Mouse (Mus musculus): ENCODE results near the gene Plekhm1. TPM values are rescaled to one million over a fixed set of nuclear protein-coding genes. Genes with fewer than 3 reads are reported as not detected.
"Not testable (repeated sequence)": the region's sequence is repeated elsewhere in the genome, so short reads cannot be mapped to it uniquely, and the experiment has no call there.

Gene Plekhm1
- total RNA-seq (2017) = 28.5 and 29.7 TPM in 2 replicates

DNA sequence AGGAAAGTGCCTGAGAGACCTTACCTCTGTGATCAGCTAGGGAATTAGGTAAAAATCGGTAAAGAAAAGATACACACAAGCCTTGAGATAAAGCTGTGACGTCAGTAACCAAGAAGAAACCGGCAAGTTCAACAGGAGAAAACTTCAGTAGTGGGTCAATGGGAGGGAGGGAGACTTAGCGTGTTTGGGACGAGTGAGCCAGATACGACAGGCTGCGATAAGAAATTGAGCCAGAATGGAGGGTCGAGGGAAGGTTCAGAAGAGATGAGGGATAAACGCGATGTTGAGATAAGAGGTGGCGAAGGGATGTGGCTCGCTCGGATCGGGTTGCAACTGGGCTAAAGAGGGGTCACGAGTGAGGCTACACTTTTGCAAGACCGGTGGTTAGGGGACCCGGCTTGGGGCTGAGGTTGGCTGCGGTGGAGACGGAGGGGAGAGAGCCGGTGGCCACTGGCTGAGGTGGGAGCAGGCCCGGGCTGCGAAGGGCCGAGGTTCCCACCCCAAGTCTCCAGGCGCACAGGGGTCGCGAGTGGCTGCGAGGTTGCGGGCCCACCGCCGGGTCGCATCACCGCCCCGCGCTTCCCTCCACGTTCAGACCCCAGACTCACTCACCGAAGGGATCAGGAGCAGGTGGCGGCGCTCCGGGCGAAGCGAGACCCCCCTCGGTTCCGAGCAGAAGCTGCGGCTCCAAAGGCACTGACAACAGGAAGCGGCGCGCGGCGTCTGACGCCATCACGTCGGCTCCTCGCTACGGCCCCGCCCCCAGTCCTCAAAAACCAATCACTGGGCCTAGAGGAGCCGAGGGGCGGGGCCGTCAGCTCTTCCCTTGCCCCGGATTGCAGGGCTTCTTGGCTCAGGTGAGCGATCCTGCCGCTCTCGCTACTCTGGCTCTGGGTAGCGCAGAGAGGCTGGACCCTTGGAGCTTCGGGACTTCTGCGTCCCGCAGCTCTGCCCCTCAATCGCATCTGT, at the start of gene Plekhm1:
TSS of gene Plekhm1 (minus strand) at position 707 of the 969 bp plus-strand sequence.
- peak; percentile 91 for ATAC-seq (ENCODE audit: extremely low read depth, insufficient number of reproducible peaks, low FRiP score, poor library complexity, severe bottlenecking)

DNA sequence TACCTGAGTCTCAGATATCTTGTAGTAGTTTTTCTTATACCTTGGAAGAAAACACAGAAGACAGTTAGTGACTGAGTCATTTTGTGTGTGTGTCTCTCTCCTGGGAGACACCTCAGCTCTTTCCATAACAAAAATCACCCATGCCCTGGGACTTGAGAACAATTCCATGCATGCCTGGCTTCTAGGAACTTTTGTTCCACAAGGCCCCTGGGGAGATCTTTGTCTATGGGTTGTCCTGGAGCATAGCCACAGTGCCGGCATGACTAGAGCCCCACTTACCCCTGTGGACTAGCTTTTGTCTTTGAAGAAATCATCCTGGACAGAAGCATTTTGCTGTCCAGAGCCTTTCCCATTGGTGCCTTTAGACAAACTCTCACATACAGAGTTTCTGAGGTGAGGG, 38.6 kb upstream of the Plekhm1 start:
- ATAC-seq (ENCODE audit: extremely low read depth, insufficient number of reproducible peaks, low FRiP score, poor library complexity, severe bottlenecking) = not testable (repeated sequence)

DNA sequence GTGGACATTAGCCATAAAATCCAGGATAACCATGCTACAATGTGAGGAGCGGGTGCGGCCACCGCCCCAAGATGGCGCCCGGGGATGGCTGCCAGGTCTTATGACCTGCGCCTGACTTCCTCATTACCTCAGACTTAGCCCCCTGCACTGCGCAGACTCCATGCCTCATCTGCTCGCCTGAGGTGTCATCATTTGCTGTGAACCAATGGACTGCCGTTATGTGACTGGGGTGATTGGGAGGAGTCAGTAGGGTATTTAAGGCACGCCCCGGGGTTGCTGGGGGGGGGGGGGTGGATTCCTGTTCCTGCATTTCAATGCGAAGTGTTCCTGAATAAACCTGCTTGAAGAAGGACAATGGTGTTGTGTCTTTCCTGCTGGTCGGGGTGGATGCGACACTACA, 37.2 kb upstream of the Plekhm1 start:
- ATAC-seq (ENCODE audit: extremely low read depth, insufficient number of reproducible peaks, low FRiP score, poor library complexity, severe bottlenecking) = not testable (repeated sequence)

DNA sequence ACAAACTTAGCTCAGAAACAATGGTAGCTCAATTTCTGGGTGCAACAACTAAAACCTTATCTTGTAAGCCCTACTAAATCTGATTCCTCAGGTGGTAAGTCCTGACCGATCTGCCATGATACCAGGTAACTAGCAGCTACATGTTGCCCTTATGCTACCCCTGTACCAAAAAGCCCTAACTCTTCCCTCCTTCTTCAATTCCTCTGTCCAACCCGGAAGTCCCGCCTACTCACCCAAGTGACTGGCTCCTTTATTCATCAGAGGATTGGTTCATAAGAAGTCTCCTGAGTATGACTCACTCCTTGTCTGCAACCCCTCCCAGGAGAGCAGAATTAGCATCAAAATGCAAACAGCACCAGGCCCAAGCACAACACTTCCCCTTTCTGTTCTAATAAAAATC, 31.2 kb upstream of the Plekhm1 start:
- ATAC-seq (ENCODE audit: extremely low read depth, insufficient number of reproducible peaks, low FRiP score, poor library complexity, severe bottlenecking) = peak; percentile 61; the same call in 1 of the 2 replicates

DNA sequence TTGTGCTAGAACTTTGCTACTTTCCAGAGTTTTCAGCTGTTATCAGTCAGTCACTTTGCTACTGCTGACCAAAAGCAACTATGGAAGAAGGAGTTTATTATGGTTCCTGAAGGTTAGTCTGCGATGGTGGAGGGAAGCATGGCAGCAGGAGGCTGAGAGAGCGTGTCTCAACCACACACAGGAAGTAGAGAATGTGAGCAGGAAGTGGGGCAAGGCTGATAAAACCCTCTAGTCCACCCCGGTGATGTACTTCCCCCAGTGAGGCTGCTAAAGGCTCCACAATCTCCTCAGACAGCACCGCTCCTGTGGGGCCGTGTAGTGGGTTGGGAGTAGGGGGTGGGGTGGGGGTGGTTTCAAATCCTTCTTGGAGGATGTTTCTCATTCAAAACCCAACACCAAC, 23.8 kb upstream of the Plekhm1 start:
- peak; percentile 80; the same call in 1 of the 2 replicates for ATAC-seq (ENCODE audit: extremely low read depth, insufficient number of reproducible peaks, low FRiP score, poor library complexity, severe bottlenecking)

DNA sequence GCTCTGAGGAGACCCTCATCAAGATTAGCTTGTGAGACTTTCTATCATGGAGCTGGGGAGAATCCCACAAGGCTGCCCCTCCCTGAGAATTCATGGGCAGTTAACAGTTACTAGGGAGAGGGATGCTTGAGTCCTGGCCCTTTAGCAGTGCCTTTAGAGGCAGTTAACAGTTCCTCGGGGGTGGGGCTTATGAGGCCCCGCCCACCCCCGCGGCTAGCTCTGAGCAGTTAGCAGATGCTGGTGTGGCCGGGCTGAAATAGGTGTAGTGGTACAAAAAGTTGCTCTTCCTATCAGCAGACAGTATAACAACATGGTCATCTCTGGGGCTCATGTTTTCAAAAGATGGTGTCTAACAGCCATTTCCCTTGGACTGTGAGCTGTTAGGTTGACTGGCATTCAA, 12.5 kb upstream of the Plekhm1 start:
- ATAC-seq (ENCODE audit: extremely low read depth, insufficient number of reproducible peaks, low FRiP score, poor library complexity, severe bottlenecking) = no peak

DNA sequence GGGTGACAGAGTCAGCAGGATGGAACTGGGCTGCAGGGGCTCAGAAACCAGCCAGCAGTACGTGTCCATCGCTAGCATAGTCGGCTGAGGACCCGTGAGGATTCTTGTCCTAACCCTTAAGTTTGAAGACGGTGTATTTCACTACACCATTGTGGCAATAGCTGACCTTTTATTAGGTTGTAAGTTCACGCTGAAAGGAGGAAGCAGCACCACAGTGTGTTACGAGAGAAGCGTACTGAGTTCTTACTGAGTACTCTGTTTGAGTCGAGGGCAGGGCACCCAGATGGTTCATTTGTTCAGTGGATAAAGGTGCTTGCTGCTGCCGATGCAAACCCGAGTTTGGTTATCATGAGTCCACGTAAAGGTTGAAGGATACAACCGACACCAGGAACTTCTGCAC, 7.2 kb upstream of the Plekhm1 start:
- no peak for ATAC-seq (ENCODE audit: extremely low read depth, insufficient number of reproducible peaks, low FRiP score, poor library complexity, severe bottlenecking)

DNA sequence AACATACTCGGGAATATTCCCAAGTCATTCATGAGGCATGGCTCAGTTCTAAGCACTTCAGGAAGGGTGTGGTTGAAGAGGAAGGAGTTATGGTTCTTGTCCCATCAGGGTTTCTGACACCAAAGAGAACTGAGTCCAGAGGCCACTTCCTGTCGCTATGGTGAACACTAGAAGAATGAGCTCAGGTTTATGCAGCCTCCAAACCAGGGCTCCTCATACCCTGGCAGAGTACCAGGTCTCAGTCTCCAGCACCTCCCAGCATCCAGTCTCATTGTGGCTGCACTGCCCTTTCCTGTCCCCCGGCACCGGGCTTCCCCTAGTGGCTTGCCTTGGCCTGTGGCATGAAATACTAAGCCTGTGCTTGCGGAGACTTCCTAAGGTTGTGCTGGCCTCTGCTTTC, 6.7 kb upstream of the Plekhm1 start:
- no peak for ATAC-seq (ENCODE audit: extremely low read depth, insufficient number of reproducible peaks, low FRiP score, poor library complexity, severe bottlenecking)

DNA sequence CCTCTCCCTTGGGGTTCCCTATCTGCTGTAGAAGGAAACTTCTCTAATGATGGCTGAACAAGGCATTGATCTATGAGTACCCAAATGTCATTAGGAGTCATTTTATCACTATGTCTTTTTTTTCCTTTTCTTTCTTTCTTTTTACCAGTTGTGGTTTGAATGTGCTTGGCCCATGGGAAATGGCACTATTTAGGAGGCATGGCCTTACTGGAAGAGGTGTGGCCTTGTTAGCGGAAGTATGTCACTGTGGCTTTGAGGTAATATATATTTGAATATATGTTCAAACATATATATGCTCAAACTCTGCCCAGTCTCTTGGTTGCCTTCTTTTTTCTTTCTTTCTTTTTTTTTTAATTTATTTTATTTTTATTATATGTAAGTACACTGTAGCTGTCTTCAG, 1.0 kb upstream of the Plekhm1 start:
- peak; percentile 28; the same call in 1 of the 2 replicates for ATAC-seq (ENCODE audit: extremely low read depth, insufficient number of reproducible peaks, low FRiP score, poor library complexity, severe bottlenecking)

DNA sequence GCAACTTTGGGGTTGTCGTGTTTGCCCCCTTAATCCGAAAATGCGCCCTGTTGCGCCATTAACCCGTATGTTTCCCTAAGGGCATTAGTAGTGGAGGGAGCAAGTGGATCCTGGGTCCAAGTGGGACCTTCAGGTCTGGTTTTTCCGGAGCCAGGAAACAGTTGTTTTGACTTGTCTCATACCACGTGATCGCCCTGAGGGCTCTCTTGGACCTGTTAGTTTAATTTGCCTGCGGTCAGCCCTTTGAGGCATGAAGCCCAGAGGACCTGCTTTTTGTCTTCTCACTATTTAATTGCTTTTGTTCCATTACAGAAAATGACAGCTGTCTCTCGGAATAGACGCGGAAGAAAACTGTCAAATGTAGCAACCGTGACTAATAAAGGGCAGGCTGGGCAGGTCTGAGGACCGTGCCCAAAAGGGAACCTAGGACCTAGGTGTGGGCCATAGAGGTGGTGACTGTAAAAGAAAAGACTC, 500 bp upstream of the Plekhm1 start:
- ATAC-seq (ENCODE audit: extremely low read depth, insufficient number of reproducible peaks, low FRiP score, poor library complexity, severe bottlenecking) = peak; percentile 61

DNA sequence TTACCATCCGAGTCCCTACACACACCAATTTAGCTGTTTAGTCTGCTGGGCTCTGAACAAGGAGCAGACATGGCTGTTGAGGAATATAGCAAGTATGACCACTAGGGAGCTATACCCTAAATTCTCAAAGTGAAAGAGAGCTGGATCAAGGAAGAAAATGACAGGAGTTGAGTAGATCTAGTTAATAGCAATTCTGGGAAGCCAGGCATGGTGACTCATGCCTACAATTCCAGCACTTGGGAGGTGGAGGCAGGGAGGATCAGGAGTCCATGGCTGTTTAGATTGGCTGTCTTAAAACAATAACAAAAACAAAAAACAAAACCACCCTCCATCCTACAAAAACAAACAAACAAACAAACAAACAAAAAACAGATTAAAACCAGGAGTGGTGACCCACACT, 1.2 kb downstream of the Plekhm1 start:
- no peak for ATAC-seq (ENCODE audit: extremely low read depth, insufficient number of reproducible peaks, low FRiP score, poor library complexity, severe bottlenecking)

DNA sequence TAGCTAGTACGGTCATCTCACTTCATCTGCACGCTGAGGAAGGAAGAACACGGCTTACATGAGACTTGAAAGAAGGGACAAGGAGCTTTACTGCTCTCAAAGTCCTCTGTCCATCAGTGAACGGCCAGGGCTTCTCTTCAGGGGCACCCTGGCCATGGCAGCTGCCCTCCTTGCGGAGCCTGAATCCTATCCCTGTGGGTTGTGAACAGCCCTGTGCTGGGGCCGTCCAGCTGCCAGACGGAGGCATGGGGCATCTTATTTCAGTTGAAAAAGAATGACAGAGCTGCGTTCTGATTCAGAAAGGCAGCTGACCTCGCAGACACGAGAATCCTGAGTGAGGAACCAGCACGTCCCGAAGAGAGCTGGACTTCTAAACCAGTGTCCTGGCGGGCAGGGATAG, 3.6 kb downstream of the Plekhm1 start:
- ATAC-seq (ENCODE audit: extremely low read depth, insufficient number of reproducible peaks, low FRiP score, poor library complexity, severe bottlenecking) = no peak

DNA sequence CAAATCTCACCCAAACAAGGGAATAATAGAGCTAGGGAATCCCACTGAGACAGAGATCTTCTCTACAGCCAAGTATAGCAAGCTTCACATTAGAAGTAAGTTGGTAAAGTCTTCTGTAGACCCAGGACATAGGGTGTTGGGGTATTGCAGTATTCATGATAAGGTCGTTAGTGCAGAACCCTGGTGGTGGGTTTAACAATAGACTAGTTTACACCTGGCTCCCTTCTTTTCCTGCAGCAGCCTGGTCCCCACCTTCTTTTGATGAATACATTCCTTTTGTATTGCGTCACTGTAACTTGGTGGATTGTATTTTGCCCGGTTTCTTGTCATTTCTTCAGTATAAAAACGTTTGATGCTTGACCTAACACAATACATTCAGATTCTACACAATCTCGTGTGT, 5.4 kb downstream of the Plekhm1 start:
- ATAC-seq (ENCODE audit: extremely low read depth, insufficient number of reproducible peaks, low FRiP score, poor library complexity, severe bottlenecking) = not testable (repeated sequence)

DNA sequence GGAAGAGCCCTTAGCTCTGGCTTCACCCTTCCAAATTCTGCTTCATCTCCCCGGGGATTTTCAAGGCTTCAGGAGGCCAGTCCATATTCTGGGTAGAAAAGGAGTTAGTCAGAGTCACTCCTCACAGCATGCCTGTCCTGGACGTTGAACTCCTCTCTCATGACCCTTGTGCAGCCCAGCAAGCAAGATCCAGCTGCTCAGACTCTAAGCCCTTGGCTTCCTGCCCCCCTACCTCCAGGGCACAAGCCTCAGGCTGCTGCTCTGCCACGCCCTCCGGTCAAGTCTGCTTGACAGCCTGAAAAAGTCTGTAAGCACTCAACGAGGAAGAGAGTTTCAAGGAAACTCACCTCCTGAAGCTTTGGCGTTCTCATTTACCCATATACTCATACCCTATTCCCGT, 5.9 kb downstream of the Plekhm1 start:
- ATAC-seq (ENCODE audit: extremely low read depth, insufficient number of reproducible peaks, low FRiP score, poor library complexity, severe bottlenecking) = no peak

DNA sequence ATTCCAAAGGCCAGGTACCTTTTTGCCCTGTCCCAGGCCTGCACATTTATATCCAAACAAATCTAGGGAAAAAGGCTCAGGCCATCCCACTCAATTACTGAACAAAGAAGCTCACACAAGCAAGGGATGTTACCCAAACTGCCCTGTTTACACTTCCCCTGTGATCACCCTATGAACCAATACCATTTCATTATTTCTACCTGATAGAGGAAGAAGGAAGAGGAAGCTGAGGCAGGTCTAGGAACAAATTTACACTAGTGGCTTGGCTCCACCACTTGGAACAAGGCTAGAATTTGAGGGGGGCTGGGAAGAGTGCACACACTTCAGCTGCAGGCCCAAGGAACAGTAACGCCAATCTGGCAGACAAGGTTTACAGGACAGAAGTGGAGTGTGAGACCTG, 6.7 kb downstream of the Plekhm1 start:
- ATAC-seq (ENCODE audit: extremely low read depth, insufficient number of reproducible peaks, low FRiP score, poor library complexity, severe bottlenecking) = peak; percentile 31; the same call in 1 of the 2 replicates

DNA sequence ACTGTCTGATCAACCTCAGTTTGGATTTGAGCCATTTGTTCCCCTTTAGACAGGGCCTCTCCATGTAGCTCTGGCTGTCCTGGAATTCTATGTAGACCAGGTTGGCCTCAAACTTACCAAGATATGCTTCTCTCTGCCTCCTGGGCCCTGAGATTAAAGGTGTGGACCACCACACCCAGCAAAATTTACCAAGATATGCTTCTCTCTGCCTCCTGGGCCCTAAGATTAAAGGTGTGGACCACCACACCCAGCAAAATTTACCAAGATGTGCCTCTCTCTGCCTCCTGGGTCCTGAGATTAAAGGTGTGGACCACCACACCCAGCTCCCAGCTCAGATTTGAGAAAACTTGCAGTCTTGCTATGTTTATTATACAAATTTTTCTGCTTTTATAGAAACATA, 7.9 kb downstream of the Plekhm1 start:
- ATAC-seq (ENCODE audit: extremely low read depth, insufficient number of reproducible peaks, low FRiP score, poor library complexity, severe bottlenecking) = no peak

DNA sequence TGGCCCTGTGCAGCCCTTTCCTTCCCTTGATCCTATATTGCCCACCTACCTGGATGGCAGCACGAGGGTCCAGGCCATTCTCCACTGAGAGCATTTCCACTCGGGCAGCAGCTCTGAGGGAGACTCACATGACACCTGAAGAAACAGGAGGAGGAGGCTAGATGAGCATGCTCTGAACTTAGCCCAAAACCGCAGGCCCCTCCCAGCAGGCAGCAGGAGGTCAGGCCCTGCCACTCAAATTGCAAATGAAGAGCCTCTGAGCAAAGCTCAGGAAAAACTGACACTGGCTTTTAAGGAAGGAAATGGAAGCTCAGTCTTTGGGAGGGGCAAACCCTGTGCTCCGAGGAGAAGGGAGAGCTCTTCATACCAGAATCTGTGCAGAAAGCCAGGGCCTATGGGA, 8.7 kb downstream of the Plekhm1 start:
- no peak for ATAC-seq (ENCODE audit: extremely low read depth, insufficient number of reproducible peaks, low FRiP score, poor library complexity, severe bottlenecking)

DNA sequence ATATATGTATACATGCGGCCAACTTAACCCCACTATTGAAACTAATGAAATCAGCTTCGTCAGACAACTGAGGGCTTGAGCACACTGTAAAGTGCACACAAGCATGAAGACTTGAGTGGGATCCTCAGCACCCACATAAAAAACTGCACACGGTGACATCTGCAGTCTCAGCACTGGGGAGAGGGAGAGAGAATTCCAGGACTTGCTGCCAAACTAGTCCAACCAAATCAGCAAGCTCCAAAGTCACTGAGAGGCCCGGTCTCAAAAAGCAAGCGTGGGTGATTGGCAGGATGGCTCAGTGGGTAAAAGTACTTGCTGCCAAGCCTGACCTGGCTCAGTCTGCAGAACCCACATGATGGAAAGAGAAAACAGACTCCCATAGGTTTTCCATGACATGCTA, 9.7 kb downstream of the Plekhm1 start:
- ATAC-seq (ENCODE audit: extremely low read depth, insufficient number of reproducible peaks, low FRiP score, poor library complexity, severe bottlenecking) = no peak

DNA sequence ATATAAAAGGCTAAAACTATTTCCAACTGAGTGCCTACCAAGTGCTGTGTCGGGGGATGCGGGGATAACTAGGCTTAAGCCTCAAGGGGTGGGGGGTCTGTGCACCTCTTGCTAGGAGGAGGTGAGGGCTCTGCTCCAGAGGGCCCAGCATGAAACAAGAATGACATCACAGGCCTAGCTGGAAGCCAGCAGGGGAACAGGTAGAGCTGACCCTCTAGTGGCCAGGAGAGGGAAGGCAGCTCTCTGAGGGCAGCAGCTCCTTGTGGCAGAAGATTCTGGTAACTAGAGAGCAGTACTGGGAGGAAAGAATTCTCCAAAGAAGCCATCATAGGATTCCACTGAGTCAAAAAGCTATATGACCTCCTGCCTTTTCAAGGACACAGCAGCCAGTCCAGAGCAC, 10.3 kb downstream of the Plekhm1 start:
- peak; percentile 82 for ATAC-seq (ENCODE audit: extremely low read depth, insufficient number of reproducible peaks, low FRiP score, poor library complexity, severe bottlenecking)

DNA sequence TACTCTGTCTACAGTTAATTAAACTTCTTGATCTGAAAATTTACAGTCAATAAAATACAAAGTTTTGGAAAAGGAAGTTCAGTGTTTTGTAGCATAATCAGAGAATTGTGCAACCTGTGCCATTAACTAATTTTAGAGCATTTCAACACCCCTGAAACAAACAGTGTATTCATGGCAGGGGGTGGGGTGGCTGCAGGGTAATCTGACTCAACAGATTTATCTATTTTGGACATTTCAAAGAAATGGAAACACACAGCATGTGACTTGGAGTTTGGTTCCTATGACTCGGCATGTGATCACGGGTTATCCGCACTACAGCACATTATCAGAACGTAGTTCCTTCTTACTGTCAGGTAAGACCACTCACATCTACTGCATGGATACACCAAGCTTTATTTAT, 12.5 kb downstream of the Plekhm1 start:
- 0 out of 2 replicates have a peak, but pooled peaks have one; percentile 5 for ATAC-seq (ENCODE audit: extremely low read depth, insufficient number of reproducible peaks, low FRiP score, poor library complexity, severe bottlenecking)
